Mouse (Mus musculus) layer of hippocampus, adult 8-10 months (tissue): ENCODE measurements at regions not wholly inside any gene's neighbourhood (a gene's known extent, or its start where the extent isn't known, plus 50 kb on each side); places are given as distances from the start of the nearest gene placed in this dataset.

Source experiments
- DNase-seq, 2 experiments: peaks; one replicate each; pipeline ENCODE4 v3.0.0; 2022; ENCODE audit warnings: low spot score in 2 of 2

DNA sequence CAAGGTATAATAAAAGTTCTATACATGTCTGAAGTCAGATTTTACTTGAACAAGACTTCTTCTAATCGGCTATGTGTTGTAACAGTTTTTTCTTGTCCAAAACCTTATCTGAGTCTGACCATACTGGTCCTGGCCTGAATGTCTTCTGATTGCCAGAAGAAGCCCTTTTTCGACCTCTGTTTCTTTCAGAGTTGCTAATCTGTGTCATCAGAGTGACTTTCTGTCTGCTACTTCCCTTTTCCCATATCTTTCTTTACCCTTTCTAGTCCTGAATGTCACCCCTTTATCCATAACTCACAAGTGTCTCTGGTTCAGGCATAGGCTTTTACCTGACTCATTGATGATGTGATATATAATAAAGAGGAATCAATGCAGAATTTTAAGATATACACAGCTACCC lies 936.5 kb upstream of the Nova1 start:
- no peak for DNase-seq

DNA sequence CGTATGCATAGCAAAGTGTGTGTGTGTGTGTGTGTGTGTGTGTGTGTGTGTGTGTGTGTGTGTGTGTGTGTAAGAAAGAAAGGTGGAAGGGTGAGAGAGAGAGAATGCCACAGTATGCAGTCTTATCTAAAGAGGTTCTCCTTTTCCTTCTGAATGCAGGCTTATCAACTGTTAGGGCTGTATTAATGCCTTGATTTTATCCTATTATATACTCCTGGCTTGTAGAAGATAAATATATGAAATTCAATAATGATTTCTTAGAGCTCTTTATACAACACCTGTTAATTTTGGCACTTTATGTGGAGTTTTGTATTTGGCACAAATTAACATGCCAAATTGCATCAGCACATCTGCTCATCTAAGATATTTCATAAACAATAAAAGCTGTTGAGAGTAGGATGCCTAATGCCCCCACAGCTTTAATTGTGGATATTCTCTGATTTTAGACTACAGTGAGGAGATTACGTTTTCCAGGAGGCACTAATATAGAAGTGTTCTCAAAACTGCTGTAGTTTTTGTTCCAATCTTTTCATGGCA lies 923.1 kb upstream of the Nova1 start:
- peak in 1 of 2 experiments; percentile 7 for DNase-seq

DNA sequence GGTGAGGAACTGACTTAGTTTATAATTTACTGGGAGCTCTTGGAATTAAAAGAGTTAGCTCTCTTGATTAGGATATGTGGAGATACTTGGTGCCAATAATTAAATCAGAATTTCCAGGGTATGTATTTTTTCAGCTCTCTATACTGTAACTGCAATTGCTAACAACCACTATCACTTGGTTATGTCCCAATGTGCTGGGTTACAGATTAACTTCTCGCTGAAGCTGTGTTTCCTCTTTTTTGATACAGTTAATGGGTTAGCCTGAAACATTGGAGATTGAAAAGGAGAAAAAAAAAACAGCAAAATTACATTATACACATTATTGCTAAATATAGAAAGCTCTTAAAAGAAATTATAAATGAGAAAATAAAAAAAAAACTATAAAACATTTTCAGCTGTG lies 881.5 kb upstream of the Nova1 start:
- no peak for DNase-seq

DNA sequence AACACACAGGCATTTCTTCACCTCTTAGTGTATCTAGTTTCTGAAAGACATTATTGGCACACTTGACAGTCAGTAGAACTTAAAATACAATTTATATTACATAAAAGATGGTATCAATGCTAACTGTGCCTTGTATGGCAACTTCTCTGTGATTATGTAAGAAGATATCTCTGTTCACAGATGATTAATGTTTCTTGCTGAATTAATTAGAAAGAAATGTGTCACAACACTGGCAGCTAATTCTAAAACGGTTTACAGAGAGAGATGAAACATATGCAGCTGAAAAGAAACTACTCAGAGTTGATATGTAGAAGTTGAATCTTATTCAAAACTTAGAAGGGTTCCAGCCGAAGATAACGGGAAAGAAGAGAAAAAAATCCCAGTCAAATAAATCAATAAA lies 851.7 kb upstream of the Nova1 start:
- DNase-seq: no peak
